ENCODE assay signal across 1 mouse cellular context in genomic region chr17:24737135-24737810, GRCm38 (mm10).
TF ChIP-seq lines count a peak whose summit lies in the region.

No protein-coding gene starts in this region.

TF ChIP-seq in MEL, 35 proteins besides CTCF, POLR2A, EP300 and RAD21:
- TF ChIP-seq JUND (IDR thresholded peaks at IDR 0.05; ENCODE audit: low read depth, low read length) (no peak), E2F4 (IDR thresholded peaks at IDR 0.05; ENCODE audit: borderline replicate concordance, low read depth, low read length) (no peak), UBTF (IDR thresholded peaks at IDR 0.05; ENCODE audit: borderline replicate concordance, insufficient read depth, low read depth, low read length) (no peak), BHLHE40 (IDR thresholded peaks at IDR 0.05; ENCODE audit: borderline replicate concordance, low read depth, low read length) (no peak), TAL1 (IDR thresholded peaks at IDR 0.05; ENCODE audit: low read length) (no peak), MYC (IDR thresholded peaks at IDR 0.05; ENCODE audit: low read depth, low read length) (no peak), MAZ (IDR thresholded peaks at IDR 0.05; ENCODE audit: low read depth, low read length) (no peak), NELFE (IDR thresholded peaks at IDR 0.05; ENCODE audit: low read depth, low read length) (no peak), CHD2 (IDR thresholded peaks at IDR 0.05; ENCODE audit: low read length) (no peak), MAFK (IDR thresholded peaks at IDR 0.05; ENCODE audit: borderline replicate concordance, low read depth, low read length) (no peak), CHD1 (IDR thresholded peaks at IDR 0.05; ENCODE audit: low read depth, low read length) (no peak), POLR2AphosphoS2 (IDR thresholded peaks at IDR 0.05; ENCODE audit: low read length) (no peak), USF2 (IDR thresholded peaks at IDR 0.05; ENCODE audit: borderline replicate concordance in 1 of 2, insufficient read depth in 1 of 2, low read depth in 1 of 2, low read length in 2 of 2) (no peak)
TF ChIP-seq in MEL: peak in this region for 0.
